Mouse (Mus musculus) stomach, embryonic 16.5 days (tissue): ENCODE data around the gene Arrdc2. TPM values are rescaled to one million over a fixed set of nuclear protein-coding genes. Genes with fewer than 3 reads are reported as not detected.

Experiments used
- ATAC-seq: fragments of 200-750 bp; cut with Nextera tagmentation; 2 replicates; pipeline ENCODE4 v1.8.0; 2017; ENCODE audit warnings: moderate number of reproducible peaks, moderate TSS enrichment; ENCODE audit not compliant: insufficient read depth, low FRiP score
- H3K27ac ChIP-seq: fragments of 300-500 bp; sonication (generic); 2 replicates; pipeline ENCODE4 v1.5.1; 2014; ENCODE audit warnings: low read length
- H3K27me3 ChIP-seq: fragments of 300-500 bp; sonication (generic); 2 replicates; pipeline ENCODE4 v1.6.1; 2014; ENCODE audit warnings: low read length, control low read depth, mixed read lengths; ENCODE audit not compliant: control insufficient read depth, insufficient read depth
- H3K36me3 ChIP-seq: fragments of 300-500 bp; sonication (generic); 2 replicates; pipeline ENCODE4 v1.6.1; 2014; ENCODE audit warnings: low read length; ENCODE audit not compliant: control insufficient read depth, insufficient read depth
- H3K4me1 ChIP-seq: fragments of 300-500 bp; sonication (generic); 2 replicates; pipeline ENCODE4 v1.6.1; 2014; ENCODE audit warnings: low read length, control low read depth, mixed read lengths; ENCODE audit not compliant: control insufficient read depth, insufficient read depth
- H3K4me2 ChIP-seq: fragments of 300-500 bp; sonication (generic); 2 replicates; pipeline ENCODE4 v1.6.1; 2014; ENCODE audit warnings: low read depth, low read length, mixed read lengths
- H3K4me3 ChIP-seq: fragments of 300-500 bp; sonication (generic); replicated peaks from 2 replicates; pipeline ENCODE4 v1.5.1; 2014; ENCODE audit warnings: mild to moderate bottlenecking, low read length
- H3K9ac ChIP-seq: fragments of 300-500 bp; sonication (generic); 2 replicates; pipeline ENCODE4 v1.6.1; 2014; ENCODE audit warnings: low read length
- H3K9me3 ChIP-seq: fragments of 300-500 bp; sonication (generic); replicated peaks from 2 replicates; pipeline ENCODE4 v1.6.1; 2016; ENCODE audit warnings: low read length, control low read depth; ENCODE audit not compliant: control insufficient read depth
- WGBS: fragments of 180-500 bp; shearing (Covaris S2); extraction: QIAGEN DNeasy Blood & Tissue Kit; methylation state at CpG from one replicate; pipeline ENCODE4 v1.1.7; 2014; 5-methylcytosine and 5-hydroxymethylcytosine counted together
- polyA plus RNA-seq: library from polyadenylated mRNA; unstranded; fragments of >200 nt; fragmentation: Nextera tagmentation; extraction: Ambion mirVana; gene quantifications from 2 replicates; pipeline ENCODE4 v1.2.1, GENCODE M21; 2015

The Arrdc2 gene
- polyA plus RNA-seq, 1 experiment from 2014 or later: 7.1 TPM

DNA sequence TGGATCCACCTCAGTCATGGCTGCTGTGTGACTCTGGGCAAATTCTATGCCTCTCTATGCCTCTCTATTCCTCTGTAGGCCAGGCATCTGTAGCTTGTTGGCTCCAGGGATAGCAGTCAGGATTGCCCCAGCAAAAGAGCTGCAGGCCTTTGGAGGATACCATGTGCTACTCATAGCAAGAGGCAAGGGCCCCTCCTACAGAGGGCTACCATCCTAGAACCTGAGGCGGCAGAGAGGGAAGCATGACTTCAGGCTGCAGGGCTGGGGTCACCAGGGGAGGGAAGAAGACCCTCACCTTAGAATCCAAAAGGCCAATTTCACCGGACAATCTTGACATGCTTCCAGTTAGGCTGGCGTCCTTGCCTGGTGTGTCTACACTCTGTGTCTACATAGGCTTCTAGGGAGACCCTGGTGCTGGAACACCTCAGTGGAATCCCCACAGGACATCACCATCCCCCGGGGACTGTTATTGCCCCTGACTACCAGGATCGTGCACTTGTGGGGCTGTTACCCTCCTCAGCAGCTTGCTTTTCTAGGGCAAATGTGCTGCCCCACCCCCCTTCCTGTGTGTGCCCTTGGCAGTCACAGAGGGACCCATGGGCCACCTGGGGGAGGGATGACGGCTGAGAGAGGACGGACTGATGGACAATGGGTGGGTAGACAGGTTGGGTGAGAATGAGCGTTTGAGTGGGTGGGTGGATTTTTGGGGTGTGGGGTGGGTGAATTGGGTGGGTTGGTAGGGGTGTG is 30.4 kb downstream of the Arrdc2 start:
- Histone ChIP-seq H3K9ac (no peak overlapping the region), H3K4me3 (no peak overlapping the region), H3K4me2 (no peak overlapping the region), H3K27ac (no peak overlapping the region), H3K27me3 (peaks cover 5% of the 10 kb centered on the region), H3K36me3 (no peaks in the 10 kb centered on the region), H3K9me3 (no peaks in the 10 kb centered on the region), H3K4me1 (peaks cover 5% of the 10 kb centered on the region; the same call in 1 of the 2 replicates)
- WGBS: 75% methylated on average over 8 of the region's 8 CpGs
- ATAC-seq: no peak

GRCm38 (mm10) chr8:70808239-70808638 is 31.3 kb downstream of the Arrdc2 start, which contains the start of gene Il12rb1:
TSS of gene Il12rb1 (plus strand) at chr8:70808449.
- Histone ChIP-seq H3K27me3 (peaks cover 9% of the 10 kb centered on the region), H3K9ac (no peak within 1 kb of the TSS), H3K36me3 (no peaks in the 10 kb centered on the region), H3K9me3 (no peaks in the 10 kb centered on the region), H3K4me3 (no peak within 1 kb of the TSS), H3K4me2 (no peak within 1 kb of the TSS), H3K27ac (no peak within 1 kb of the TSS), H3K4me1 (peaks cover 10% of the 10 kb centered on the region; the same call in 1 of the 2 replicates)
- WGBS: 59% methylated on average over 5 of the region's 5 CpGs
- no peak for ATAC-seq

- Histone ChIP-seq H3K27me3 (peaks cover 9% of the 10 kb centered on the region; the same call in 1 of the 2 replicates), H3K27ac (no peak overlapping the region), H3K9me3 (no peaks in the 10 kb centered on the region), H3K36me3 (no peaks in the 10 kb centered on the region), H3K9ac (no peak overlapping the region), H3K4me2 (no peak overlapping the region), H3K4me1 (peaks cover 10% of the 10 kb centered on the region; the same call in 1 of the 2 replicates), H3K4me3 (no peak overlapping the region)
- WGBS: 50% methylated on average over 1 of the region's 1 CpGs
- ATAC-seq: no peak
Observed at GRCm38 (mm10) chr8:70807304-70807703, 32.2 kb downstream of the Arrdc2 start.

- WGBS: 65% methylated on average over 4 of the region's 4 CpGs
- Histone ChIP-seq H3K4me1 (peaks cover 10% of the 10 kb centered on the region; the same call in 1 of the 2 replicates), H3K4me2 (no peak overlapping the region), H3K9ac (no peak overlapping the region), H3K4me3 (no peak overlapping the region), H3K9me3 (no peaks in the 10 kb centered on the region), H3K36me3 (no peaks in the 10 kb centered on the region), H3K27ac (no peak overlapping the region), H3K27me3 (peaks cover 10% of the 10 kb centered on the region; the same call in 1 of the 2 replicates)
- no peak for ATAC-seq
Observed at GRCm38 (mm10) chr8:70806541-70806940, 33.0 kb downstream of the Arrdc2 start.

- peaks cover 10% of the 10 kb centered on the region; the same call in 1 of the 2 replicates for H3K4me1 ChIP-seq
- peak within 1 kb of the TSS; percentile 96 for H3K4me2 ChIP-seq
- peaks cover 16% of the 10 kb centered on the region for H3K27me3 ChIP-seq
- ATAC-seq: peak; percentile 91
- no peak within 1 kb of the TSS; the same call in 1 of the 2 replicates for H3K27ac ChIP-seq
- WGBS: 1% methylated on average over 45 of the region's 45 CpGs
- H3K9ac ChIP-seq: peak within 1 kb of the TSS; percentile 66
- H3K36me3 ChIP-seq: no peaks in the 10 kb centered on the region
- no peaks in the 10 kb centered on the region for H3K9me3 ChIP-seq
- peak within 1 kb of the TSS; percentile 63 for H3K4me3 ChIP-seq
Observed at GRCm38 (mm10) chr8:70804481-70805206, 34.9 kb downstream of the Arrdc2 start, which contains the start of gene Mast3. TSS of gene Mast3 (minus strand) at chr8:70805054.

- ATAC-seq: 0 out of 2 replicates have a peak, but pooled peaks have one; percentile 6
- Histone ChIP-seq H3K27me3 (peaks cover 22% of the 10 kb centered on the region), H3K27ac (no peak overlapping the region; the same call in 1 of the 2 replicates), H3K4me2 (peak overlapping the region; percentile 96), H3K9me3 (no peaks in the 10 kb centered on the region), H3K4me1 (peaks cover 10% of the 10 kb centered on the region; the same call in 1 of the 2 replicates), H3K4me3 (peak overlapping the region; percentile 63), H3K36me3 (no peaks in the 10 kb centered on the region), H3K9ac (peak overlapping the region; percentile 66)
- whole genome bisulfite sequencing: 2% methylated on average over 47 of the region's 47 CpGs
Observed at GRCm38 (mm10) chr8:70803761-70804480, 35.6 kb downstream of the Arrdc2 start.

DNA sequence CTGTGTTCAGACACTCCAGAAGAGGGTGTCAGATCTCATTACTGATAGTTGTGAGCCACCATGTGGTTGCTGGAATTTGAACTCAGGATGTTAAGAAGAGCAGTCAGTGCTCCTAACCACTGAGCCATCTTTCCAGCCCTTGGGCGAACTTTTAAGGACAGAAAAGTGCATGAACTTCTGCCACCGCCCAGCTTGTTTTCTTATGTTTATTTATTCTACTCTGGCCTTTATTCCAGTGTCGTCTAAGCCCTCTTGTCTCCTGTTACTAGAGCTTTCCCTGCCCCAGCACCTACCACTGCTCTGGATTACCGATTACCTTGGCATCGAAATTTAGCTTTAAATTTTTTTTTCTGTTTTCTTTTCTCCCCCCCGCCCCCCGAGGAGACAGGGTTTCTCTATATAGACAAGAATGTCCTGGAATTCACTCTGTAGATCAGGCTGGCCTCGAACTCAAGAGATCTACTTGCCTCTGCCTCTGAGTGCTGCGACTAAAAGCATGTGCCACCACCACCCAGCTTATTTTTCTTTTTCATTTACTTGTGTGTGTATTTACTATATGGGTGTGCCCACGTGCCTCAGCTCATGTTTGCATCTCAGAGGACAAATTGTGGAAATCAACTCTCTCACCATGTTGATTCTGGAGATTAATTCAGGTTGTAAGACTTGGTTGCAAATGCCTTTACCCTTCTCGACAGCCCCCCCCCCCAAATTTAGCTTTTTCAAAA is 36.6 kb downstream of the Arrdc2 start:
- Histone ChIP-seq H3K4me3 (no peak overlapping the region), H3K36me3 (no peaks in the 10 kb centered on the region), H3K27ac (no peak overlapping the region), H3K4me1 (peaks cover 18% of the 10 kb centered on the region), H3K9ac (no peak overlapping the region), H3K9me3 (no peaks in the 10 kb centered on the region), H3K27me3 (peaks cover 29% of the 10 kb centered on the region), H3K4me2 (no peak overlapping the region)
- no peak for ATAC-seq
- WGBS: 56% methylated on average over 11 of the region's 11 CpGs

- no peak for ATAC-seq
- no peak overlapping the region for H3K9ac ChIP-seq
- WGBS: 90% methylated on average over 1 of the region's 1 CpGs
- H3K36me3 ChIP-seq: no peaks in the 10 kb centered on the region
- H3K4me3 ChIP-seq: no peak overlapping the region
- H3K27me3 ChIP-seq: peaks cover 29% of the 10 kb centered on the region
- H3K4me2 ChIP-seq: no peak overlapping the region
- H3K9me3 ChIP-seq: no peaks in the 10 kb centered on the region
- H3K27ac ChIP-seq: no peak overlapping the region
- H3K4me1 ChIP-seq: peaks cover 21% of the 10 kb centered on the region
Observed at GRCm38 (mm10) chr8:70801830-70802229, 37.7 kb downstream of the Arrdc2 start.
